Mouse (Mus musculus): ENCODE results near the gene Thrb.
"Not testable (repeated sequence)": the region's sequence is repeated elsewhere in the genome, so short reads cannot be mapped to it uniquely, and the experiment has no call there.

Gene Thrb

DNA sequence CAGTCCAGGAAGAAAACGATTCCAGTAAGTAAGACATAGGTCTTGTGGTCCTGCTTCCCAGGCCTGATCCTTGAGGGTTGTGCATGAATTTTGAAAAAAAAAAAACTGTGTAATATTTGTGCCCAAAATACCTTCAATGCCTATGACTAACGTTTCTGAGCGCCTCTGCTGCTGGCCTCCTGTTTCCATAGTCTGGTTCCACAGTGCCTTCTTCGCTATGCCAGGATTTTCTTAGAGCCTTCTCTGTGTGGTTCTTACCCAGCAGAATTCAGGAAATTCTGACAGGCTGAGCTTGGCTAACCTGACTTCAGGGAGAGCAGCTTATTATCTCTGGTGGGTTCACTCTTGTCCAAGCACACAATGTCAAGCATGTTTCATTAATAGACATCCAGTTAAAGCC is 274.7 kb downstream of the Thrb start:
- DNase-seq (ENCODE audit: low spot score), result not testable (repeated sequence)

DNA sequence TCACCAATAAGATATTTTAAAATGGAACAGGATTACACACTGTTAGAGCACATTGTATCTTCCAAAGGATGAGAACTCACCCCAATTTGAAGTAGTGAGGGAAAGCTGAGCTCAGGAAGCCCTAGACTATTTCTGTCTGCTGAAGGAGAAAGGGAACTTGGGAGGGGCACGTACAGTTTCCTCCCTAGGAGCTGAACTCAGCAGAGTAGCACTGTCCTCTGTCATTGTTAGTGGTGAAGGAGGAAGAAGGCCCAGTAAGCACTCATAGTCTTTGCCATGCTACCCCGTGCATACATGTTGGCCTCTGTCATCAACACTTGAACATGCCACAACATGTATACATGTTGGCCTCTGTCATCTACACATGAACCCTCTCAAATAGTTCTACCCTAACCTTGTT is 294.0 kb downstream of the Thrb start:
- DNase-seq (ENCODE audit: low spot score), result no peak

DNA sequence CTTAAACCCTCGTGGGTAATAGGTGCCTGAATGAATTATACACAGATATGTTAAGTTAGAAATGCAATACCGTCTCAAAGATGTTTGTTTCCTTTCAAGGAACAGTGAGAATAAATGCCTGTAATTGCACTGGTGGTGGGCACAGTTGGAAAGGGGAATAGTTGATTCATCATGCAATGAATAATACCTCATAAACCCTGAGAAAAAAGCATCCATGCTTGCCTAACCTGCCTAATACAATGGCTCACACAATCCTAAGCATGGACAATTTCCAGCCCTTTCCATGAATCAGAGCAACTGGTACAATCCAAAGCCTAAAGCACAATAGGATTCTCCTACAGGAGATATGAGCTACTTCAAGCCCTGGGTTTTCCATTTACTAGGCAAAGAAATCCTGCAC is 299.8 kb downstream of the Thrb start:
- DNase-seq (ENCODE audit: low spot score), result no peak

DNA sequence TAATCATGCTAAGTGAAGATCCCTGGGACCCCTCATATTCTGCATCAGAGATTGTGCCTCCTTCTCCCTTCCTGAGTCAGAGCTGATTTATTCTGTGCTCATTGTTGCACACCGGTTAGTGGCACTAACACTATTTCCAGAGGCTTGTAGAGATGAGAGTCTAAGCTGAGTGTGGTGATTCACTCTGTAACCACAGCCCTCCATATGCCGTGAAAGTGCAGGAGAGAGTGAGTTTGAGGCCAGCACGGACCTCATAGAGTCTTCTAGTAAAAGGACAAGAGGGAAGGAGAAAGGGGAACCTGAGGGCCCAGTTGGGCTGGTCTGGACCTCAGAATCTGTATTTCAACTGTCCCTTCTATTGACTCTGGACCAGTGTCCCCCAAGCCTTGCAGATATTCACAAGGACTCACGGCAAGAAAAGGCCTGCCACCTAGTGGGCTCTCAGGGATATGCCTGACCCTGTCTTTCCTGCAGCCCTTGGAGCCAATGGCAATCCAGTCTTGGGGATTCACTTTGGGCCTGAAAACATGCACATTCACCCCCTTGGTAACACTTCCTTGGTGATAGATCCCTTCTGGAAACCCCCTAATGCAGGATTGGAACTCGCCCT is 307.2 kb downstream of the Thrb start:
- DNase-seq (ENCODE audit: low spot score), result peak; percentile 41

DNA sequence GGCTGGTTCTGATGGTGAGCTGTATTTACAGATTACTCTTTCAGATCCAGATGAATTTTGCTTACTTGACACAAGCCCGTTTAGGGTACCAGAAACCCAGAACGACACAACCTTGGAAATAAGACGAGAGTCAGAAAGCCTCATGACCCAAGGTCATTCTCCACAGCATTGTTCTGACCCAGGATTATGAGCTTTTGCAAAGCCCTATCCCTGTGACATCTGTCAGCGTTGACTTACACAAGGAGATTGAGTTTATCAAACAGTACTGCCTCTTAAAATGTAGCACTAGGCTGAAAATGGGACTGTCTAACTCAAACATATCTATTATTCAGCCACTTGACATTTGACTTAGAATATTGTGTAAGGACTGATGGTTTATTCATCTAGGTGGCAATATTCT is 312.1 kb downstream of the Thrb start:
- no peak for DNase-seq (ENCODE audit: low spot score)

DNA sequence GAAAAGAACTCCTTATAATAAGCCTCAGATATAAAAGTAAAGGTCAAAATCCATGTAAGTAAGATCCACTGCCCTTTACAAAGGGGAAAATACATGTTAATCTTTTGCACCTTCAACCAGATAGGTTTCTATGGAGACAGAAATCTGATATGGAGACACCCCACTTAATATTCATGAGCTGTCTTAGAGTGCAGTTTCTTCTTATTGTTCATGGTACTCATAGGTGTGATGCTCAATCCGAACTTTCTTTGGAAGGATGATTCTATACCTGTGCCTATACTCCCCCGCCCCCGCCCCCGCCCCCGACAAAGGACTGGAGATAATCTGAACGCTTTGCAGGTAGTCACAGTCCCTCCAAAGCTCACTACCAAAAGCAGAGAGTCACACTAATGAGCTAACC is 312.6 kb downstream of the Thrb start:
- DNase-seq (ENCODE audit: low spot score), result no peak

DNA sequence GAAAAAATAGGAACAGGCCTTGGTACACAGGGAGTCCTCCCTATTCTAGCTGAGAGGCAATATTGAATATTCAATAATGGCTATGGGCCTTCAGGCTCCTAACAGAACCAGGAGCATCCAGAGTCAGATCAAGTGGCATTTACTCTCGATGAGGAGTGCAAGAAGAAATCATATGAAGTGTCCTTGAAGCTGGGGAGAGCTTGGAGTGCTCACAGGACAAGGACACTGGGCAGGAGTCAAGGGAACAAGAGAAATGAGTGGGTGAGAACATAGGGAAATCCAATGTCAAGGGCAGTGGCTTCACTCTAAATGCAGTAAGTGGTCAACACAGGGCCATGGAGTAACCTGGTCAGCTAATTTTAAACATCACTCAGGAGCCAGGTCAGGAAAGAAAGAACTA is 315.7 kb downstream of the Thrb start:
- DNase-seq (ENCODE audit: low spot score), result no peak

DNA sequence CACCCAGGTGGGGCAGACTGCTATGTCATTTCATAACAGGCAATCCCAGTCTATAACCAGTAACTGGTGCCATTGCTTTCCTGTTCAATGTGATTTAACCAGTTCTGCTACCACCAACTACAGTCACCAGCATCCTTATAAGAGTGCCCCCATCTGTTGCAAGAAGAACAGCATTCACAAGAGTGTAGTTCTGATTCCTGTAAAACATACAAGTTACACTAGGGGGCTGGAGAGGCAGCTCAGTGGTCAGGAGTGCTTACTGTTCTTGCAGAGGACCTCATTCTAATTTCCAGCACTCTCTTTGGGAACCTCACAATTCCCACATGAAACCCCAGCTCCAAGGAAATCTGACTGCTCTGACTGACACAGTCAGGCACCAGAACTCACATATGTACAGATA is 318.2 kb downstream of the Thrb start:
- no peak for DNase-seq (ENCODE audit: low spot score)

DNA sequence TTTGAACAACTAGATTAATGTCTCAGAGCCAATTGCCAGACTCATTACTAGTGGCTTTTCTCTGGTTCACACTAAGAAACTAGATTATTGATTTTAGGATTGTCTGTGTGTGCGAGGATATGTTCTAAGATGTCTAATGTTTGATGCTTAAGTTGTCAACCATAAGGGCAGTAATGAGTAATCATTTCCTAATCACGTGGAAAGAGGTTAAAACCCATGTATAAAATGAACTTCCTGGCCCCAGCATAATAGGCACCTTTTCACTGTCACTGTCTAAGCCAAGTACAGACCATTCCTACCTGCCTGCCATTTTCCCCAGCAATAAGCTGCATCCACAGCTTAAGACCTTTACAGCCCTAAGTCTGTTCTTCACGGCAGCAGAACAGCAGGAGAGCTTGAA is 321.2 kb downstream of the Thrb start:
- DNase-seq (ENCODE audit: low spot score), result no peak

DNA sequence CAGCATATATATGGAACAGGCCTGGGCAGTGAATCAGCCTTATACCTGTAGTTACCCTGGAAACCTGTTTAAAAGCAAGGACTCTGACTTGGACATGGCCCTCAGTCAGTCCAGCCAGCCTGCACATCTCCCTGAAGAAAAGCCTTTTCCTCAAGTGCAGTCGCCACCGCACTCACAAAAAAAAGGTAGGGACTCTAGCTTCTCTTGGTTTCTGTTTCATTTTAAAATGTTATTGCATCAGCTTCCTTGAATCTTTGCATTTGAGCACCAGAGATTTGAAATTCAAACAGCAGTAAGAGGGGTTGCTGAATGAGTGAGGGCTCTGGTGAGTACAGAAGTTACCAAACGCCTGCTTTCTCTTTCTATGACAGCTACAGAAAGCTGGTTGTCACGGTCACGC is 322.0 kb downstream of the Thrb start:
- DNase-seq (ENCODE audit: low spot score), result no peak

DNA sequence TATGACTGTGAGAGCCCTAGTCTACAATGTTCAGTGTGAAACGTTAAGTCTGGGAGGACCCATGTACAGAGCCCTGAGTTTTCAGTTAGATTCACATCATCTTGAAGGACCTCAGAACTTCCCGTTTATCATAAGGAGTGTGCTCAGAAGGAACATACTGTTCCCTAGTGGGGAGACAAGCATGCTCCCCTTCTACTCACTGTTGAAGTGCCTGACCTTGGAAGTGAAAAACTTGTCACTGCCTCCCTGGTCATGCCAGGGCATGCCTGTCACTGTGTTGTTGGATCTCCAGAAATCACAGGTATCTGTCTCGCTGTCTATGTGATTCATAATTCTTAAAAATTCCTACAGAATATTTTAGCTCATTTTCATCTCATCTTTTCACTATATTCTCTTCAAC is 323.3 kb downstream of the Thrb start:
- no peak for DNase-seq (ENCODE audit: low spot score)

DNA sequence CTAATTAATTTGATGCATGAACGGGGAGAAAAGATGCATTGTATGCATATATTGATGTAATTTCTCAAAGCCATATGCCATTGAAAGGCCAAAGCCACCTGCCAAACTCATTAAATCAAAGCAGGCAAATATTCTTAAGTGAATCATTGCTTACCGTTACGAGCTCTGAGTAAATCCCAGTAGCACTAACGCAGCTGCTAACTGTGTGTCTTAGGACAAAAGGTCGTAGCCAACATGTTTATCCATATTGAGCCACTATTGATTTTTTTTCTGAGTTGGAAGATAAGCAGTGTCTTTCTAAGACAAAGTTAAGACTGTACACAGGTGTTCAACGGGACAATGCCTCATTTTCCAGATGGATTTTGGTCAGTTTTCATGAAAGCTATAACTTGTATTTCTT is 323.8 kb downstream of the Thrb start:
- DNase-seq (ENCODE audit: low spot score), result no peak

DNA sequence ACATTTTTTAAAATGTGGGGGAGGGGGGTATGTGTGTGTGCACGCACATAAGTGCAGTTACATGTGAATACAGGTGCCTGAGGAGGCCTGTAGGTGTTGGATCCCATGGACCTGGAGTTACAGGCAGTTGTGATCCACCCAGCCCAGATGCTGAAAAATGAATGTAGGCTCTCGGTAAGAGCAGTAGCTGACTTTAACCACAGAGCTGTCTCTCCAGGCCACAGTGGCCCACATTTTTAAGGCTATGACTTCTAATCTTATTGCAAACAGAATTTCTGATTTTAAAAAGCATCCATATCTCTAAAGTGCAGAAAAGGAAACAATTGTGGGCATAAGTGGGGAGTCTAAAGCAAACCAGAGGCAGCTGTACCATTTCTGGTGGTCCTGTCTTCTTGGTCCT is 328.5 kb downstream of the Thrb start:
- DNase-seq (ENCODE audit: low spot score), result no peak

DNA sequence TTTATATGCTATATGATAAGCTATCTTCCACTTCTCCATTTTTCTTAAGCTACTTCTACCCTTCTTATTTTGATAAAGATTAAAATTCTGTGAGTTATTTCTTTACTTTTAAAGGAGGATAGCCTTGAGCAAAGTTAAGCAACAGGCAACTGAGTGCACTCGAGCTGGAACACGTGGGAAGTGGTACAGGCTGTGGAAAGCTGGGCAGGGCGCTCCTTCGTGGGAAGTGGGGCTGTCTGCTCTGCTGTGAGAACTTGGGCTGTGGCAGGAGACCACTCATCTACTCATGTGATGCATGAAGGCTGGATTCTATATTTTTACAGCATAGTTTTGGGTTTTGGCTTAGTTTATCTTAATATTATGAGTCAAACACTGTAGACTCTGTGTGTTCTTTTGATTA is 329.1 kb downstream of the Thrb start:
- DNase-seq (ENCODE audit: low spot score), result no peak

DNA sequence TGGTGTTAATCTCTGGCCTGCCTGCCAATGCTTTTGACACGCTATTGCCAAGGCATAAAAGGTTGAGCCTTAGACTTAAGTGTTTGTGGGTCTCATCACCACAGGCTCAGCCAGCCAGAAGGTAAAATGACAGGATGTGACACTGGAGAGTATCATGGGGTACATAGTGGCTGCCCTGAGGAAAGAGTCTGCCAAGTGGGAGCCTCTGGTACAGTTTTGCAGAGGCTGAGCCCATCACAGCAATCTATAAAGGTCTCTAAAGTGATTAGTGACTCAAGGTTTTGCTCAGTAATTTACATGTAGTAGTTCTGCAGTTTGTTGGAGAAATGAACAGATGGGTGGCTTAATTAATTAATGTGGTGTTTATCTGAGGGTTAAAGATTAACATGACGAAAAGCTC is 330.1 kb downstream of the Thrb start:
- no peak for DNase-seq (ENCODE audit: low spot score)

DNA sequence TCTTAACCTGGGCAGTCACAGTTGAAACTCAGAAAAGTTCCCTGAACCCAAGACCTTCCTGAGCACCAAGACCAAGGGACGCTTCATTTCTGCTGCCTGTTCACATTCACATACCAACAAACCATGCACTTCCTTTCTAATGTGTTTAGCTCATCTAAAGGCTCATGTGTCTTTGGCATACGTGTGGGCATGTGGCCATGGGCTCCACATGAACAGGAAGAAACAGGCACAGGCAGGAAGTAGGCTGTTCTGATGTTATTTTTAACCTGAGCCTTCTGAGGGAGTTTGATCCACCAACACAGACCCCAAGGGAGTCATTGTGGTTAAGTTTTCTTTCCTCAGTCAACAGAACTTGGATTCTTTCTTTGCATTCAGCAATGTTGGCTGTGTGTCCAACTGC is 341.8 kb downstream of the Thrb start:
- DNase-seq (ENCODE audit: low spot score), result no peak

DNA sequence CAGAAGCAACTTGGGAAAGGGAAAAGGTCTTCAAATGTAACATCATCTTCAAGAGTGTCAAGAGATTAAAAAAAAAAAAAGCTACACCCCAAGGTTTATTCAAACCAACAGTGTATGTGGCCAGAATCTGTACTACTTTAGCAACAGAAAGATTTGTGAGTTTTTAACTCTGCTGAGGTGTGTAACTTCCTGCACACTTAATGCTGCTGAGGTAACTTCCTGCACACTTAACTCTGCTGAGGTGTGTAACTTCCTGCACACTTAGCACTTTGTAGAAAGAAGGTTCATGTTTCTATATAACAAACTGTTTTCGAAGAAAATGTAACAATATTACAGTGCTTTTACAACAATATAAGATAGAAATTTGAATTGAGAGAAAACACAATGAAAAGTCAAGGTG is 343.6 kb downstream of the Thrb start:
- DNase-seq (ENCODE audit: low spot score), result no peak

DNA sequence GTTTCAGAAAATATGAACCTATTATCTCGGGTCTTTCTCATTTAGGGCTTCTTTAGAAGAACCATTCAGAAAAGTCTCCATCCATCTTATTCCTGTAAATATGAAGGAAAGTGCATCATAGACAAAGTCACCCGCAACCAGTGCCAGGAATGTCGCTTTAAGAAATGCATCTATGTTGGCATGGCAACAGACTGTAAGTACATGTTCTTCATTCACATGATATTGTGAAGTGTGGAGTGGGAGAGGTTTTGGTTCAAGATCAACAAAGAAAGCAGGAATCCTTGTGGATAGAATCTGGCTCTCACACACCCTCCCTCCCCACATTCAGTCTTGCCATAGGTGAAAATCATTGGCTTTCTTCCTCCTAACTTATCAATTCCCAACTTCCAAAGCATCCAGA is 348.5 kb downstream of the Thrb start:
- DNase-seq (ENCODE audit: low spot score), result no peak

DNA sequence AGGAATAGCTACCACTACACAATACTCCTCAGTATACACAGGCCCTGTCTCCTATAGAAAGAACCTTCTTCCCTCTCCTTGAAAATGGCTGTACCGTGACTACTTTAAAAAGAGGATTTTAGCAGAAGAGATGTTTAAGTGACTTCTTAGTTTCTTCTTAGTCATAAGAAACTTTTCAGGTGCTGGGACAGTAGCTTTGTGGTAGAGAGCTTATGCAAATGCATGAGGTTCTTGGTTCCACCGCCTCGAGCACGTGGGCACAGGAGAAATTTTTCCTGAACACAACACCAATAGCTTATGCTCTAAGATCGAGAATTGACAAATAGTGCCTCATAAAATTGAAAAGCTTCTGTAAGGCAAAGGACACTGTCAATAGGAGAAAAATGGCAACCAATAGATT is 356.5 kb downstream of the Thrb start:
- no peak for DNase-seq (ENCODE audit: low spot score)

DNA sequence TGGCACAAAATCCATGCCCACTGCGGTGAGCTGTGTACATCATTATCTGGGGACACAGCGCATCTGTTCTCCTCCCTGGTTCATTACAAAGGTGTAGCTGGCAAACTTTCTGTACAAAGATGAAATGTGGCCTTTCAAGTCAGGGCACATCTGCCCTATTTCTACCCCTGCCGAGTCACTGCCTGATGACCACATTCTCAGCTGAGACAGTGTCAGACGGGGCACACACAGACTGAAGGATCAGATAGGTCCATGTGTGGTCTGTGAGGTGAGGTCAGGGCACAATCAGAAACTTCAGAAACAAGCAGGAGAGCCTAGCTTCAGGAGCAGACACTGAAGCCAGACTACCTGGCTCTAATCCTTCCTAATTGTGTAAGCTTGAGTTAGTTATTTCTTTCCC is 360.1 kb downstream of the Thrb start:
- DNase-seq (ENCODE audit: low spot score), result no peak

DNA sequence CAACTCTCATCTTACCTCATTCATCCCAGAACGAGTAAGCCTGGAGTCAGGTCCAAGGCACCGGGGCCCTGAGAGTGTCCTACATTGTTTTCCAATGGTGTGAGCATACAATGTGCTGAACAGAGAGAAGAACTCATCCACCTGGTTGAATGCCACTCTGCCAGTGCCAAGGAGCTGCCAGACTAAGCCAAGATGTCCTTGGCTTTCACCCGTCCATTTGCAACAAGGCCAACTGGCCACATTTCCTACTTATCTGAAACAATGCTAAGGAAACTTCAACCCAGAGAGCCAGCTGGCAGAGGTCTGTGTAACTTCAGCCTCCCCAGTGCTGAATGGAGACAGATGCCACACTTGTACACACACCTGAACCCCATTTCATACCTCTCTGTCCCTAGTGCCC is 360.6 kb downstream of the Thrb start:
- DNase-seq (ENCODE audit: low spot score), result no peak

DNA sequence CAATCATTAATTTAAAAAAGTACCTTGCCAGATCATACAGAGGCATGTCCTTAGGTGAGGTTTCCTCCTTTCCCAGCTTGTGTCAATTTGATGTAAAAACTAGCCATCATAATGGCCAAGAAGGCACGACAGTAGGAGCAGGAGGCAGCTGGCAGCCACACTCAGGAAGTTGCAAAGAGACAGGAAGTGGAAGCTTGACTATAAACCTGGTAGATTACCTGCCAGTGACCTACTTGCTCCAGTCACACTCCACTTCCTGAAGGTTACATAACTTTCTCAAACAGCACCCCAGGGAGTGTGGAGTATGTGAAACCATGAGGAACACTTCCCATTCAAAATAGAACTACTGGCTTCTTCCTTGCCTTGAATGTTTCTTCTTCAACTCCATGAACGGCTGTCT is 361.7 kb downstream of the Thrb start:
- no peak for DNase-seq (ENCODE audit: low spot score)

DNA sequence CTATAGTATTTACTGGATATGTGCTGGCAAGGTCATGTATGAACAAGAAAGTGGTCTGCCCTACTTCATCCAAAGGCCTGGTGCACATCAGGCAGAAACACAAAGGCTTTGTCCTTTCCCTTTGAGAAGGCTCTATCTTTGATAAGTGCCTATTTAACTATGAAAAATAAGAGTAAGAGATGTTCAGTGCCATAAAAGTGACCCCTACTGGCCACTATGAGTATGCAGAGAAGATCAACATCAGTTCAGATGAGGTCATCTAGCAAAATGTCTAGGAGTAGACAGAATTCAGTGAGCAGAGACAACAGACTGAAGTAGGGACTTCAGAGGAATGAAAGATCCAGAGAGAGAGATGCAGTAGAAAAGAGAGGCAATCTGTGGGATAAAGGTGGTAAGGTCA is 362.3 kb downstream of the Thrb start:
- no peak for DNase-seq (ENCODE audit: low spot score)

DNA sequence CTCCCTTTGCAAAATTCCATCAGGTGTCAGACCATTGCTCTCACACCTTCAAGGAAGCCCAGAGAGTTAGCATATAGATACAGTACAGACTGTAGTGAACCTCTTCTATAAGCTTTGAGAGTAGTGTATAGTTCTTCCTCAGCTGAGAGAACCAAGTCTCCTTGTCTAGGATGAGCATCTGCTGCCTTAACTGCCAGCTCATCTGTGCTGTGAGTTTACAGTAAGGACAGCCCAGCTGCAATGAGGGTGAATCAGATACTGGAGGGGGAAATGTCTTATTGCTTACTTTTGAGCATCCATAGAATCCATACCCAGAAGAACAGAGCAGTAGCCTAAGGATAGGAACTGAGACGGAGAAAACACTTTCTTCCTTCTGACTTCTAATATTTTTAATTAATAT is 367.8 kb downstream of the Thrb start:
- DNase-seq (ENCODE audit: low spot score), result no peak

Data from urinary bladder, postnatal 14 days (tissue).